Mouse (Mus musculus): Measurements from ENCODE around the gene Chrnd.

DNA sequence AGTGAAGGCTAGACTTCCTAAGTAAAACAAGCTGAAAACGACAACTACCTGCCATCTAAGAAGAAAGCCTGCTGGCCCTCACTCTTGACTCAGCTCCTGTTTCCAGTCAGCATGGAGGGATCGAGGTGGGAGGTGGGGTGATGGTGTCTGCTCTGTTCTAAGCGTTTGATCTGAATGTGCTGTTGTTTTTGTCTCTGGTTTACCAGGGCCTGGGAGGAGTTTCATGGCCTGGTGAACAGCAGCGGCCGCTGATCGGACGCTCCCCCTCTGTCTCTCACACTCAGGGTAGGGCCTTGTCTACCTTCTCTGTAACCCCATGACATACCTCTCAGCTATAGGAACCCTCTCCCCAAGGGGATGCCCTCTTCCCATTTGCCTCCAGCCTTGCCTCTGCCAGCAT, 41.8 kb downstream of the Chrnd start:
- TF ChIP-seq POLR2A (IDR thresholded peaks at IDR 0.05; ENCODE audit: low read depth, low read length) = no peak
- no peak for TF ChIP-seq CTCF (IDR thresholded peaks at IDR 0.05; ENCODE audit: extremely low read depth, insufficient read length, insufficient replicate concordance, low read depth, low read length)

All from small intestine, adult 2 months (tissue).